Mouse (Mus musculus): Measurements from ENCODE around the gene Cep126. TPM values are rescaled to one million over a fixed set of nuclear protein-coding genes. Genes with fewer than 3 reads are reported as not detected.

The Cep126 gene
- 1 to 10 TPM; 9.0 to 9.8 TPM for total RNA-seq (2021)

GRCm38 (mm10) chr9:8134117-8134574 is at the start of gene Cep126:
Gene Cep126, minus strand, starts transcription at chr9:8134294.
- intact Hi-C loops (cut with DNase I), result no loop called here
- DNase-seq, result peak; percentile 81

- intact Hi-C loops (cut with DNase I), result no loop called here
- no peak for DNase-seq
Observed at GRCm38 (mm10) chr9:8179554-8179953, 45.5 kb upstream of the Cep126 start.

- intact Hi-C loops (cut with DNase I), result no loop called here
- no peak for DNase-seq
Observed at GRCm38 (mm10) chr9:8177099-8177498, 43.0 kb upstream of the Cep126 start.

GRCm38 (mm10) chr9:8157011-8157410 is 22.9 kb upstream of the Cep126 start:
- intact Hi-C loops (cut with DNase I), result no loop called here
- no peak for DNase-seq

GRCm38 (mm10) chr9:8139501-8139900 is 5.4 kb upstream of the Cep126 start:
- DNase-seq, result no peak
- intact Hi-C loops (cut with DNase I), result no loop called here

GRCm38 (mm10) chr9:8133586-8134115 is 443 bp downstream of the Cep126 start:
- peak; percentile 2 for DNase-seq
- intact Hi-C loops (cut with DNase I), result no loop called here

- DNase-seq, result no peak
- intact Hi-C loops (cut with DNase I), result no loop called here
Observed at GRCm38 (mm10) chr9:8123495-8123894, 10.6 kb downstream of the Cep126 start.

- no peak for DNase-seq
- intact Hi-C loops (cut with DNase I), result no loop called here
Observed at GRCm38 (mm10) chr9:8114516-8114915, 19.6 kb downstream of the Cep126 start.

GRCm38 (mm10) chr9:8103050-8103449 is 31.0 kb downstream of the Cep126 start:
- no peak for DNase-seq
- intact Hi-C loops (cut with DNase I), result no loop called here

GRCm38 (mm10) chr9:8100962-8101361 is 33.1 kb downstream of the Cep126 start:
- intact Hi-C loops (cut with DNase I), result no loop called here
- no peak for DNase-seq

- DNase-seq, result no peak
- intact Hi-C loops (cut with DNase I), result no loop called here
Observed at GRCm38 (mm10) chr9:8078882-8079281, 55.2 kb downstream of the Cep126 start.

GRCm38 (mm10) chr9:8074345-8074744 is 59.7 kb downstream of the Cep126 start:
- no peak for DNase-seq
- intact Hi-C loops (cut with DNase I), result no loop called here

GRCm38 (mm10) chr9:8073203-8073755 is 60.8 kb downstream of the Cep126 start:
- no peak for DNase-seq
- intact Hi-C loops (cut with DNase I), result no loop called here

GRCm38 (mm10) chr9:8059636-8060035 is 74.5 kb downstream of the Cep126 start:
- no peak for DNase-seq
- intact Hi-C loops (cut with DNase I), result no loop called here

- intact Hi-C loops (cut with DNase I), result no loop called here
- DNase-seq, result no peak
Observed at GRCm38 (mm10) chr9:8054831-8055230, 79.3 kb downstream of the Cep126 start.

GRCm38 (mm10) chr9:8043044-8043387 is 91.1 kb downstream of the Cep126 start:
- no peak for DNase-seq

GRCm38 (mm10) chr9:8042338-8043043 is 91.6 kb downstream of the Cep126 start, which contains the start of gene Cfap300:
Gene Cfap300, minus strand, starts transcription at chr9:8042823.
- peak; percentile 98 for DNase-seq
- intact Hi-C loops (cut with DNase I), result no loop called here

More at GRCm38 (mm10) chr9:8043044-8043387, 91.1 kb downstream of the Cep126 start:
- intact Hi-C loops (cut with DNase I), result no loop called here

- DNase-seq, result no peak
- intact Hi-C loops (cut with DNase I), result no loop called here
Observed at GRCm38 (mm10) chr9:8035546-8035945, 98.5 kb downstream of the Cep126 start.

- intact Hi-C loops (cut with DNase I), result no loop called here
- DNase-seq, result no peak
Observed at GRCm38 (mm10) chr9:8035091-8035490, 99.0 kb downstream of the Cep126 start.

- no peak for DNase-seq
- intact Hi-C loops (cut with DNase I), result no loop called here
Observed at GRCm38 (mm10) chr9:8034143-8034542, 100.0 kb downstream of the Cep126 start.

- peak; percentile 20 for DNase-seq
- intact Hi-C loops (cut with DNase I), result no loop called here
Observed at GRCm38 (mm10) chr9:8032847-8033246, 101.2 kb downstream of the Cep126 start.
